Mouse (Mus musculus) thymus, adult 18-20 months (tissue): ENCODE measurements around the gene CK137956.

Source experiments
- DNase-seq, 2 experiments: peaks; one replicate each; pipeline ENCODE4 v3.0.0; 2022; ENCODE audit warnings: mixed read lengths in 2 of 2

Gene CK137956

DNA sequence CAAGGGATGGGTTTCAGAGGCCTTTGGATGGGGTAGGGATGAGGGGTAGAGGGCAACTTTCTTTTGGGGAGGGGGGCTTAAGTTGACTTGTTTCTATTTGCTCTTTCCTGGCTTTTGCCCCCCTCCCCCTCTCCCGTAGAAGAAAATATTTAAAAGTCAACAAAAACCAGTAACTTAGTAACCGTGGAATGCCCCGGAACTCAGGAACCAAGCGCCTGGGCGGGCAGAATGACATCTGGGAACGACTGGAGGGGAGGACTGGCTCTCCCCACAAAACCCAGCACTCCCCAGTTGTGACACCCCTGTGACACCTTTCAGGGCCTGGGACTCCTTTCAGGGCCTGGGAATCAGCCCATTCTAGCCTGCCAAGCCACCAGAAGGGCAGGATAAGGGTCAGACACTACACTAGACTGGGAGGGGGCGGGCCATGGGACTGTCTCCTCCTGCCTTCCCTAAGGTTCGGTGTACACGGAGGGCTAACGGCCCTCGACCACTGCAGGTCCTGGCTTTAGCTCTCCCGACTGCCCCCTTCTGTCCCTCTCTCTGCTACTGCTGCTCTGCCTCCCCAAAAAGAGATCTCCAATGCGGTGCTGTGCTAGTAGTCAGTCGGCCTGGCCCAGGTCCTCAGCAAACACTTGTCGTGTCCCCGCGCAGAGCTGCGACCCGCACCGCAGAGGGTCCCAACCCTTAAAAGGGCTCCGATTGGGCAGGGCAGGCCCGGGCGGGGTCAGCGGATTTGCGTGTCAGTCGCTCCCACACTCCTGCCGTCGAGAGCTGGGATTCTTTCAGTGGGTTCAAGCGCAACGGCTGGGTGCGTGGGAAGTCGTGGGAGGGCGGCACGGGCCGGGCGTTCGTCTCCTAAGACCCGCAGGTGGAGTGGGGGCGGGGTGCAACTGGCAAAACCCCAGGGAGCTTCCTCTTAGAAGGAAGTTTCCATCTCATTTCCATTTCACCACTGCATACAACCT lies at the start of gene CK137956:
Gene CK137956 (minus strand): TSS at position 51 of the 968 bp plus-strand sequence.
- DNase-seq: no peak

DNA sequence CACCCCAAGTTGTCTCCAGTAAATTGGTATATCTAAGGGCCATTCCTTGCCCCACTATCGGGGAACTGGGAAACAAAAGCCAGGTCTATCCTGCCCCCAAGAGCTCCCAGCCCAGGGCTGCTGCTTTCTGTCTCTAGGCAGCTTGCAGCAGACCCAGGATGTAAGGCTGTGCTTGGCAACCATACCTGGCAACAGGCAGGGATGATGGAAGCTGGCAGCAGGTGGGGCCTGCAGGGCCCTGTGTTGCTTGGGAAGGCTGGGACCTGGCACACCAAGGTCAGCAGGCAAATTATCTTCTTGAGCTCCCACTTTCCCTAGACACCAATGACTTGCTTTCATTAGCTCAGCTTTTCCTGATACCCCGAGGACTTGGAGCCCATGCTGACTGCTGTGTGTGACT lies 48.7 kb upstream of the CK137956 start:
- no peak for DNase-seq

DNA sequence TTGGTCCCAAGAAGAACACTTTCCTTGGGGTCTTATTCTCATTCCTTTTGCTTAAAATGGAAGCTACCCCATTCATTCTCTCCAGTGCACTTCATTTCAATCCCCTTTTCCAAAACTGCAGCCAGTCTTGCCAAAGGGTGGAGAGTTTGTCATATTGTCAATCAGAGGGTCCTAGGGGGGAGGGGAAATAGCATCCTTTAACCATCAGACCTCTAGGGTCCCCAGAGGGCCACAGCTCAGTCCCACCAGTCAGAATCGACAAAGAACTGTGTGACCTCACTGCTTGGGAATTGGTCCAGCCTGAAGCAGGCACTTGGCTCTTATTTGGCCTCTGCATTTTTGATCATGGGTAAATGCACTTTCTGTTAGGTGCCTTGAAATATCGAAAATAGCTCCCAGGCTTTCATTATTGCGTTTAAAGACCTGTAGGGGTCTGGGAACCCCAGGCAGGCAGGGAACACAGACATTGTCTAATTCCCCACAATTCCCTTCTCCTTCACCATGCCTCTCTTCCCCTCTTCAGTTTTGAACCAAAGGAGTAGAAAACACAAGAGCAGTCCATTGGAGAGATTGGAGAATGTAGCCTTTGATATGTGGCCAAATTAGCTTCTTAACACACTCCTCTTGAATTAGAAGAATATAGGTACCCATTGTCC lies 34.2 kb upstream of the CK137956 start:
- DNase-seq: no peak

DNA sequence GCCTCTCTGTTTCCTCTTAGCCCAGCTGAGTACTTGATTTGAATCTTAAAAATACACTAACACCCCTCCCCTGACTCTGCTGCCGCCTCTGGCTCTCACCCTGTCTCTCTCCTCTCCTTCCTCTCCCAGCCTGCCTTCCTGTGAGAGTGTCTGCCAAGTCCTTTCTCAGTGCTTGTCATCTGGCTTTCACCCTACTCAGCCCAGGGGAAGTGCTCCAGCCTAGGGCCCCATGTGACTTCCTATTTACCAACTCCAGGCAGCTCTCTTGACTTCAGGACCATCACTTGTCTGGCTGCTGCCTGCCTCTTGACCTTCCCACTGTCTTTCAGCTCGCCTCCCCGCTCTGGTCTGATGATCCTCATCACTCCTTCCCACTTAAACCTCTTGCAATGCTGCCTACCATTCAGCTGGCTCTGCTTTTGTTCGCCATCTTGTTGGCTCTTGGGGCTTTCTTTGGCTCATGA lies 31.9 kb upstream of the CK137956 start:
- no peak for DNase-seq

DNA sequence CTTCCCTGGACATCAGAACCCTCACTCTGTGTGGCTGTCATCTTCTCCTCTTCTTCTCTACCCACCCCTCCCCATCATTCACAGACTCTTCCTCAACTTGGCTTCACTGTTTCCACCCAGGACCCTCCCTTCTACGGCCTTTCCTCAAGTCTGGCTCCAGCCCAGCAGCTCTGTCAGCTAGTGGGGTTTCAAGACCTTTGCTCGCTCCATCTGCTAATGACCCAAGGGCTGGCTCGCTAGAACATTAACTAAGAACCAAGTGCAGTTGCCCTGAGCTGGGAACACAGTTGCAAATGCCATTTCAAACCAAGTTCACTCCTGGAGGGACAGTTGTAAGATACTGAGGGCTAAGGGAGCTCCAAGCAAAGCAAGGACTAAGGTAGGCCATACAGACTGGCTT lies 28.5 kb upstream of the CK137956 start:
- no peak for DNase-seq

DNA sequence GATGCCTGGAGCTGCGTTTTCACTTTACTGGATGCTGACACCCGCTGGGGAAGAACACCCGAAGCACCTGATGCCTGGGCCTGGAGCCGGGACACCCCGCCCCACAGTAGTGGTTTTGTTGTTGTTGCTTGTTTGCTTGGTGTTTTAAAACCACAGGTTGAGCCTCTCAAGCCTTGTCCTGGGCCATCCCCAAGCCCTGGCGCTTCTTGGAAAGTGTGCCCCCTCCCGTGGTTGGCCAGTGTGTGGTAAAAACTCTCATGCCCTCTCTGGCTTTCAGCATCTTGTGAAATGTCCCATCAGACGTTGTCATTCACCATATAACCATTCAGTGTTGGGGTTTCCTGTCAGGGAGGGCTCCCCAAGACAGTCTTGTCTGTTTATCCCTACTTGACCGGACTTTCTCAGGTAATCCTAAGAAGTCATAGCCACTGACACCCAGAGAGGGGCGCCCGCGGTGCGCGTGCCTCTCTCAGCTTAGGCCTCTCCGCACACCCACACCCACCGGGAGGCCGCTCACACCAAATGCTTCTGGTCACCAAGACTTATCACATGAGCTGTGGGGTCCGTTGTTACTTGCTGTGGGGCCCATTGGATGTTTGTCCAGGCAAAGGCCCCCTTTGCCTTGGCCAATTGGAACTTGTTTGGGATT lies 18.7 kb upstream of the CK137956 start:
- DNase-seq: no peak

DNA sequence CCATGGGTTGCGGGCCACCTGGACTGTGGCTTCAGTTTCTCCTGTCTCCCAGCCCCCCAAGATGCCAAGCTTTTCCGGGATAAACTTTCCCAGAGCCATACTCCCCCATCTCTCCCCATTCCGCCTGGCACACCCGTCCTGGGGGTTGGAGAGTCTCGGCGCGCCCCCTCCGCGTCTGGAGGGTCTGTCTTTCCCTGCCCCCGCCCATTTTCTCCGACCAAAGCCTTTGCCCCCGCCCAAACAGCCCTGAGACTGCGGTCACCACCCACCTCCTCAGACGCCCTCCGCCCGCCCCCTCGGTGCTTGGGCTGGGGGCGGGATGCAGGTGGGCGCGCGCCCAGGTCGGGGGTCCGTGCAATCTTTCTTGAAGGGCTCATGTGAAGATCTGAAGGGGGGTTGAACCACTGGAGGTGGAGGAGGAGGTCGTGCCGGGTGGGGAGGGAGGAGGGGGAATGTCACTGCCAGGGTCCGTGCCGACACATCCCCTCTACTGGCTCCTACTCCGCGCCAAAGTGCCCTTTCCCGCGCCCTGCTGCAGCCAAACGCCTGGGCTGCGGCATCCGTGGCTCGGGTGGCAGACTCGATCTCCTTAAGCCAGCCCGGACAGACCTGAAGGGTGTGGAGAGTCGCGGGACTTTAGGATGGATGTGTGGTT lies 17.9 kb upstream of the CK137956 start:
- no peak for DNase-seq

DNA sequence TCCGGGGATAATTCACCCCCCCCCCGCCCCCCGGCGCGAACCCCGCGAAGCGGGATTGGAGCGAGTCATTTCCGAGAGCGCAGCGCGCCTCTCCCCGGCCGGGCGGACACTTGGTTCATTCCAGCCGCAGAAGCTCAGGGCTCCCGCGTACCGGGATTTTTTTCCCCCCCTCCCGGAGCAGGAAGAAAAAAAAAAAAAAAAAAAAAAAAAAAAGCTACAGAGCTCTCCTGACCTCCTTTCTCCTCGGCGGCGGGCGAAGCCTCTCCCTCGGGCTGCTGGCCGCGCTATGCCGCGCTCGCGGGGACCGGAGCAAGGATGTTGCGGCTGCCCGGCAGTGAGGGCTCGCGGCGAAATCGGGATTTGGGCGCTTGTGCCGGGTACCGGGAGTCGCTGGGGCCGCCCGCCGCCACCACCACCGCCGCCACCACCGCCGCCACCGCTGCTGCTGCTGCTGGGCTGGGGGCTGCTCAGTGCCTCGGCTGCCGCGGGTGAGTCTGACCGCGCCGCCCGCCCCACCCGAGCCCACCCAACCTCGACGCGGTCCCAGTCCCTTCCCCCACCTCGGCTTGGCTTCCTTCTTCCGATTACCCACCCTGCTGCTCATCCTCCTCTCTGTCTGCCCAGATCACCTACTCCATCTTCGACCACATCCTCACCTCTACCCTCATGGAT lies 17.2 kb upstream of the CK137956 start, which contains the start of gene Csmd2:
Gene Csmd2 (plus strand): TSS at position 74 of the 672 bp plus-strand sequence.
- no peak for DNase-seq

DNA sequence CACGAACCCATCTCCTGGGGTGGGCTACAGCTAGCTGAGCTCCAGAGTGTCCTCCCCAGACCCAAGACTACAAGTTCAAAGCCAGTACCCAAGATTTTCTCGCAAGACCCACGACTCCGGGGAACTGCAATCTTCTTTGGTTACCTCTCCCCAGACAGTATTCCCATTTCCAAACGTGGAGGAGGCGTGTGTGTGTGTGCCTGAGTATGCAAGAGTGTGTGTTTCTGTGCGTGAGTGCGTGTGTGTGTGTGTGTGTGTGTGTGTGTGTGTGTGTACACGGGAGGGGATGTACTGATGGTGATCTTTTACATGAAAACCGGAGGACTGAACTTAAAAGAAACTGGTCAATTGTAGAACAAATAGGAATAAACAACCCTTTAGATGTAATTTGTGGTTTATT lies 16.5 kb upstream of the CK137956 start:
- DNase-seq: no peak

DNA sequence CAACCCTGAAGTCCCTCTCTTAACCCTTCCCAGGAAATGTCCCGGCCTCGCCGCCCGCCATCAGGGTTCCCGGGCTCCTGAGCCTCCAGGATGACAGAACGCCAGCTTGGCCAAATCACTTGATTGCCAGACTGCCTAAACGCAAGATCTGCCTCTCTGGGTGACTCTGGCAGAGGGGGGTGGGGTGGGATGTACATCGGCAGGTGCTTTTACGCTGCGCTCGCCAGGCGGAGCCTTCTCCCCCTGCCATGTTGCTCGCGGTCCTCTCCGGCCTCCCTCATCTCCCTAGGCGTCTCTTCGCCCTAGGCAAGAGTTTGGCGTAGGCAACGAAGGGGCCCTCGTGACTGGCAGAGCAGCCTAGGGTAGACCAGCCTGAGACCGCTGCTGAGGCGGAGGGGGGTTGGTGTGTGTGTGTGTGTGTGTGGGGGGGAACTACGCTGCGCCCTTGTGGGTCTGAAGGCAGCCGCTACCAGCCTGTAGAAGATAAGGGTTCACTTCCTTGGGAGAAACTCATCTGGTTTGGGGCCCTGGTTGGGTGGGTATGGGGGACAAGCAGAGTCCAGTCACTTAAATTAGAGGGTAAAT lies 15.8 kb upstream of the CK137956 start:
- no peak for DNase-seq

DNA sequence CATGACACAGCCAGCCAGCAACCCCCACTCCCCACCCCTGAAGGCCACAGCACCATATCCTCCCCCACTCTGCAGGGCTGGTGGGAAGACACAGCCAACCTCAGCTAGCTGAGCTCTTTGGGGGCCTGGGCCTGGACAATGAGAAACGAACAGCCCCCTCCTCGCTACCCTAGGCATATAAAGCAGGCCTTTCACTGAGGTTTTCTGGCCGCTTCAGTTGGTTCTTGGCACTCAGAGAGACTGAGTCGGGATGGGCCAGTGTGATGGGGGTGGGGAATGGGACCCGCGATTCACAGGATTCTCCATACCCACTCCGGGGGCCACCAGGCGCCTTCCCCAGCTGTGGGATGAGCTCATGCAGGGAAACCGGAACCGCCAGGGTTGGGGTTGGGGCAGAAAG lies 15.1 kb upstream of the CK137956 start:
- no peak for DNase-seq

DNA sequence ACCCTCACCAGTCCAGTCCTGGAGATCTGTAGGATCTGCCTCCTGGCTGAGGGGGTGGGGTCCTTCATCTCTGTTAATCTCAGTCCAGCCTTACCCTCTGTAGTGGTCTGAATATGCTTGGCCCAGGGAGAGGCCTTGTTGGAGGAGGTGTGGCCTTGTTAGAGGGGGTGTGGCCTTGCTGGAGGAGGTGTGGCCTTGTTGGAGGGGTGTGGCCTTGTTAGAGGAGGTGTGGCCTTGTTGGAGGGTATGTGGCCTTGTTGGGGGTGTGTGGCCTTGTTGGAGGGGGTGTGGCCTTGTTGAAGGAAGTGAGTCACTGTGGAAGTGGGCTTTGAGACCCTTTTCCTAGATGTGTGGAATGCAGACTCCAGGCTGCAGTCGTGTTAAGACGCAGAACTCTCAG lies 13.7 kb upstream of the CK137956 start:
- no peak for DNase-seq

DNA sequence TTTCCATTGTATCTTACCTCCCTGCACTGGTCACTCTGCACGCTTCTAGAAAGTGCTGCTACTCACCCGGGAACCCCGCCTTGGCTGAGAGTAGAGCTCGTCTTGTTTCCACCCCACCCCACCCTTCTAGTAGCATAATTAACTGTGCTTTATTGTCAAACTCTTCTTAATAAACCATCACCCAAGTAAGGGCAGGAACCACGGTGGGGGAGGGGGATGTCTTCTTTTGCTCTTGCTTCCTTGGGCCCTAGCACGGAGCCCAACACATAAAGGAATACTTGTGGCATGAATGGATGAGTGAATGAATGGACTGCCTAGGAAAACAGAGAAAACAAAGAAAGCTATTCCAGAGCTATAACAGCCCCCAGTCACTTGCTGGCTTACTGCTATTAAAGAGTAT lies 10.4 kb upstream of the CK137956 start:
- no peak for DNase-seq

DNA sequence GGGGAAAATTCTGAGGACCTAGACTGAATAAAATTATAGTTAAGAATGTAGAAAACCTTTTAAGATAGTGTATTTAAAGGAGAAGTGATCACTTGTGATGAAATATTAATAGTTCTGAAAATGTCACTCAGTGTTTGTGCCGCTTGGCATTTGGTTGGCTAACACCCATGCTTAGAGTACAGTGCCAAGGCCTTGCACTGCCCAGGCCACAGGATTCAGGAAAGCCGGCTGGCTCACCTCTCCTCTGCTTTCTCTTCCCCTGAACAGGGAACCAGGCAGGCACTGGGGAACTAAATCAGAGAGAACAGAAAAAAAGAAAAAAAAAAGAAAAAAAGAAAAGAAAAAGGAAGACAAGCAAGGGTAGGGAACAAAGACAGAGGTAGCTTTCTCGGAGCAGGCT lies 2.2 kb upstream of the CK137956 start:
- DNase-seq: no peak

DNA sequence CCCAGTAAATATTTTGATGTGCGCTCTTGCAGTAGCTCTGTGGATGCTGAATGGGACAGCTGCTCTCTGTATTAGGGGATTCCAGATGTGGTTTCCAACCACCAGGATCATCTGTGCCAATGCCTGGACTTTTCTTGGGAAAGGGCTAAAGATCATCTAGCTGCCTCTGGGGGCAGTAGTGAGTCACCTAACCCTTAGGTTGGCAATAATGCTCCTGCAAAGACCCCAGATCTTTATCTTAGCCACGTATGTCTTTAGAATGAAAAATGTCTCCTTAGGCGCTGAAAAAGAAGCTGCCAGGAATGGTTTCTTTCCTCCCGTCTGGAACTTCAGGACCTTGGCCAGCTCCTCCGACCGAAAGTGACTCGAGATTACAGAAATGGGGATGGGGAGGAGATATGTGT lies 731 bp downstream of the CK137956 start:
- no peak for DNase-seq

DNA sequence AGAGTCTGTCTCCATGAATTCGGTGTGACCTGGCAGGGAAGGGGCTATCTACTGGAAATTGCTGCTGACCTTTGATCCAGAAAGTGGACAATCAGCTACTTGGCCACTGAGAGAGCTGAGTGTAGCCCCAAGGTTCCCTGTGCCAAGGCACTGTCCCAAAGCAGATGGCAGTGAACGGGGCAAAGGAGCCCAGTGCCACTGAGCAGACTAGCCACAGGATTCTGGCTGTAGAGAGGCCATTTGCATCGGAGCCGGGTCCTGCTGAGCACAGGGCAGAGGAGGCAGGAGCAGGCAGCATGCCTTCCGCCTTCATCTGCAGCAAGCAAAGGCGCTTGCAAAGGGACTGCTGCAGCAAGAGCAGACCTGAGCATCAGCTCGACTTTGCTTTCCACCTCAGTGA lies 1.6 kb downstream of the CK137956 start:
- no peak for DNase-seq

DNA sequence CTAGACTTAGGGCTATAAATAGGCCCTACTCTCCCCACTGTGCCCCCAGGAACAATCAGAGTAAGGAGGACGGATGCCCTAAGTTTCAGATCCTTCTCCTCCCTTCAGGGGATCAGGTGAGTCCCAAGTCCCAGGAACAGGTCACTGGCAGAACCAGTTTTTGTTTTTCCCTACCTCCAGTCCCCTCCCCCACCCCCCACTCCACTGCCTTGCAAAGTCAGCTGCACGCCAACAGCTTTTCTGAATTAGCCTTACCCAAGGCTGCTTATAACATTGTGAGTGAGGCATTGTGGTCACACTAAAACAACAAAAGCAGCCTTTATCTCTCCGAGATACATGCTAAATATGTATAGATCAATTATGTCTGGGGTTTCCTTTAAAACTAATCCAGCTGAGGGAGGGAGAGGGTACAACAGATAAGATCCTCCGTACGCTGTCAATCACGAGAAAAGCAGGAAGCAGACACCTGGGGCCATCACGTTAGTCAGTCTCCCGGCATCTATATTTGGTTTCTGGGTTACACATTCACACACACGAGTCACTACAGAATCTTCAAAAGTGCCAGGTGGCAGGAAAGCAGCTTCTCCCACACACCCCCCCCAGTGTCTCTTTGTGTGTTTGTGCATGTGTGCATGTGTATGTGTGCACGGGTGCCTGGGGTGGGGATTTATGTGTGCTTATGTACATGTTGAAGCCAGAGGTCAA lies 17.6 kb downstream of the CK137956 start:
- no peak for DNase-seq

DNA sequence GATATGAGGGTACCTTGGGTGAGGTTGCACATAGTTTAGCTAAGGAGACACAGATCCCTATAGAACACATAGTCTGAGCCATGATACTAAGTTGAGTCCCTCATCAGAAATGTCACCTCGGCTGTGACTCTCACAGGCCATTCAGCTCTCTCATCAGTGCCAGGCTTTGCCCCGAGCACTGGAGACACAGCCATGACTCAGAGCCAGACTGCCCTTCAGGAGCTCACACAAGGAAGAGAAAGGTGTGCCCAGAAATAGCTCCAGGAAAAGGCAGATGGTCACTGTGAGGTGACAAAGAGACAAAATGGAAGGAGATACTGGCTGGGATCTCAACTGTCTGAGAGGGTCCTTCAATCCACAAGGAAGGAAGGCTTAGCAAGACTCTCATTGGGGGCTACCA lies 23.1 kb downstream of the CK137956 start:
- DNase-seq: no peak

DNA sequence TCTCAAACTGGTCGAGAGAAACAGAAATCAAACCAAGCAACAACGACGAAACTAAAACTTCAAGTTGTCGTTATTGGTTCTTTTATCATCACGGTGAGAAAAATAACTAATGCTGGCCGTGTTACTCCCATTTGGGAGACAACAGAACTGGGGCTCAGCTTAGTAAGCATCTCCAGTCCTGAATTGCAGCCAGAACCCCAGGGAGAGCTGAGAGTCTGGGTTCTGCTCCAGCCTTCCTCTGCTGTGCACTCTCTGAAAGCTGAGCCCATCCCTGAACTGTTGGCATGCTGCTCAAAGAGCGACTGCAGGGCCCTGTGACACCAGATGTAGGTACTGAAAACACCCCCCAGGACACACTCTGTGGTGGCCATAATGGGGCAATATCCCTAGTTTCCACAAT lies 33.3 kb downstream of the CK137956 start:
- no peak for DNase-seq

DNA sequence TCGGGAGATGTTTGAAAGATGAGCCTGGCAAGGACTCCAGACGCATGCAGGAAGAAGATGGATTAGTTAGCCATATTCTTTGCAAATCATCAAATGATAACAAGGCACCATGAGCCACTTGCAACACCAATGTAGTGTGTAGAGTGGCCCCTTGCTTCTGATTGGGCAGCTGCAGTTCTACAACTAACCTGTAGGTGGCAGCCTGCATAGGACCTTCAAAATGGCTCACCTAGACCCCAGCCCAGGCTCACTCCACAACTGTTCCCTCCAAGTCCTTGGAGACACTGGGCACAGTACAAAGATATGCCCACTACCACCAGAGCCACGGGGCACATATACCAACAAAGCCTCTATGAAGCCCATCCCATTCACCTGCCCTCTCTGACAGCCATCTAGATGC lies 35.4 kb downstream of the CK137956 start:
- no peak for DNase-seq

DNA sequence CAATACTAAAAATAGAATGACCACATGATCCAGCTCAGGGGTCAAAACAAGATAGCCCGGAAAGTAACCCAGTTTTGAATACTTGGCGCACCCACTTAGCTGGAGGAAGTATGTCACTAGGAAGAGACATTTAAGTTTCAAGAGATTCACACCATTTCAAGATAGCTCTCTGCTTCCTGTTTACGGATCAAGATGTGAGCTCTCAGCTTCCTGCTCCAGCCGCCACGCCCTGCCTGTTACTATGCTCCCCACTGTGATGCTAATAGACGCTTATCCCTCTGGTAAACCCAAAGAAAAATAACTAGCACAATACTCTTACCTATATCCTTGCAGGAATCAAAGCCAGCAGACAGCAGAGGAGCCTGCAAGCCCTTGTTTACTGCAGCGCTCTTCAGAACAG lies 57.2 kb downstream of the CK137956 start:
- DNase-seq: no peak
